Mouse (Mus musculus) liver, postnatal 0 days (tissue): ENCODE measurements around the gene Cemip. TPM values are rescaled to one million over a fixed set of nuclear protein-coding genes. Genes with fewer than 3 reads are reported as not detected.
A peak's percentile ranks its signal among the peaks of the same experiment; 100 is the strongest.

ENCODE experiments used
- ATAC-seq: fragments of 200-750 bp; cut with Nextera tagmentation; 2 replicates; pipeline ENCODE4 v1.8.0; 2017; ENCODE audit warnings: mild to moderate bottlenecking, moderate library complexity
- DNase-seq: peaks from one replicate; pipeline ENCODE4 v3.0.0-alpha.2; 2016
- H3K27ac ChIP-seq: fragments of 300-500 bp; sonication (generic); 2 replicates; pipeline ENCODE4 v1.5.1; 2014; ENCODE audit warnings: antibody characterized with exemption, moderate library complexity, mild to moderate bottlenecking, low read depth
- H3K27me3 ChIP-seq: fragments of 300-500 bp; sonication (generic); 2 replicates; pipeline ENCODE4 v1.6.1; 2014; ENCODE audit warnings: low read length, control low read depth, mixed read lengths; ENCODE audit not compliant: insufficient read depth
- H3K36me3 ChIP-seq: fragments of 300-500 bp; sonication (generic); replicated peaks from 2 replicates; pipeline ENCODE4 v1.6.1; 2014; ENCODE audit warnings: mild to moderate bottlenecking, control low read depth, low read length, moderate library complexity, mixed read lengths; ENCODE audit not compliant: insufficient read depth
- H3K4me1 ChIP-seq: fragments of 300-500 bp; sonication (generic); 2 replicates; pipeline ENCODE4 v1.6.1; 2014; ENCODE audit warnings: antibody characterized with exemption, mild to moderate bottlenecking, control low read depth; ENCODE audit not compliant: insufficient read depth
- H3K4me2 ChIP-seq: fragments of 300-500 bp; sonication (generic); 2 replicates; pipeline ENCODE4 v1.6.1; 2014; ENCODE audit warnings: low read depth, mild to moderate bottlenecking, low read length, moderate library complexity, mixed read lengths
- H3K4me3 ChIP-seq: fragments of 300-500 bp; sonication (generic); 2 replicates; pipeline ENCODE4 v1.5.1; 2014; ENCODE audit warnings: low read depth, low read length
- H3K9ac ChIP-seq: fragments of 300-500 bp; sonication (generic); replicated peaks from 2 replicates; pipeline ENCODE4 v1.6.1; 2014; ENCODE audit warnings: mild to moderate bottlenecking, moderate library complexity
- H3K9me3 ChIP-seq: fragments of 300-500 bp; sonication (generic); 2 replicates; pipeline ENCODE4 v1.6.1; 2016; ENCODE audit warnings: mild to moderate bottlenecking, control low read depth, low read length, mixed read lengths
- EP300 ChIP-seq: IDR thresholded peaks from 2 replicates; pipeline ENCODE4 v1.6.1; 2016; ENCODE audit warnings: antibody characterized with exemption, low read depth, mild to moderate bottlenecking
- WGBS: fragments of 180-500 bp; shearing (Covaris S2); extraction: QIAGEN DNeasy Blood & Tissue Kit; methylation state at CpG from one replicate; pipeline ENCODE4 v1.1.7; 2014; ENCODE audit not compliant: insufficient replicate concordance; 5-methylcytosine and 5-hydroxymethylcytosine counted together
- polyA plus RNA-seq: library from polyadenylated mRNA; unstranded; fragments of >200 nt; fragmentation: Nextera tagmentation; extraction: Ambion mirVana; gene quantifications from 2 replicates; pipeline ENCODE4 v1.2.1, GENCODE M21; 2015

Cemip gene
- polyA plus RNA-seq, 1 experiment from 2014 or later, result not detected

- TF ChIP-seq EP300, result no peak
- Histone ChIP-seq H3K4me1 (peaks cover 46% of the 10 kb centered on the region), H3K36me3 (peaks cover 12% of the 10 kb centered on the region), H3K9ac (peak overlapping the region; percentile 96), H3K4me3 (peak overlapping the region; percentile 92), H3K4me2 (peak overlapping the region; percentile 97), H3K27ac (peak overlapping the region; percentile 96), H3K27me3 (no peaks in the 10 kb centered on the region), H3K9me3 (no peaks in the 10 kb centered on the region)
- DNase-seq (peak; percentile 87), ATAC-seq (peak; percentile 80)
- under 1% methylated on average over 58 of the region's 91 CpGs for WGBS
Measured at GRCm38 (mm10) chr7:83883276-83884020, 202.9 kb downstream of the Cemip start.

Other genes with a start within 250 kb of the Cemip start
- gene Tlnrd1, start 202.2 kb downstream of the Cemip start, polyA plus RNA-seq, result 6.0 and 7.7 TPM in 2 replicates
- gene Mesd, start 202.0 kb downstream of the Cemip start, polyA plus RNA-seq, result 35.8 and 39.6 TPM in 2 replicates
- gene Abhd17c, start 65.4 kb upstream of the Cemip start, polyA plus RNA-seq, result 36.4 and 37.9 TPM in 2 replicates